Mouse (Mus musculus): ENCODE measurements around the gene Fat1. TPM values are rescaled to one million over a fixed set of nuclear protein-coding genes. Genes with fewer than 3 reads are reported as not detected.

Gene Fat1
- polyA plus RNA-seq, 1 experiment from 2014 or later: 12.5 TPM

- H3K36me3 ChIP-seq: no peaks in the 10 kb centered on the region
- no peak for DNase-seq (ENCODE audit: low spot score)
- no peak overlapping the region for H3K27ac ChIP-seq
- H3K4me3 ChIP-seq: no peak overlapping the region
- 77% methylated on average over 3 of the region's 3 CpGs for WGBS
- H3K27me3 ChIP-seq (ENCODE audit: insufficient read depth, poor library complexity, severe bottlenecking): no peaks in the 10 kb centered on the region
- no peaks in the 10 kb centered on the region for H3K9me3 ChIP-seq
- peaks cover 85% of the 10 kb centered on the region for H3K4me1 ChIP-seq (replicated peaks)
Measured at GRCm38 (mm10) chr8:44997321-44997720, 62.1 kb downstream of the Fat1 start.

- Histone ChIP-seq H3K4me3 (no peak overlapping the region), H3K9me3 (no peaks in the 10 kb centered on the region), H3K27ac (peak overlapping the region; percentile 83; the same call in 1 of the 2 replicates), H3K4me1 (replicated peaks) (peaks cover 85% of the 10 kb centered on the region), H3K36me3 (no peaks in the 10 kb centered on the region), H3K27me3 (ENCODE audit: insufficient read depth, poor library complexity, severe bottlenecking) (no peaks in the 10 kb centered on the region)
- DNase-seq (ENCODE audit: low spot score): no peak
- whole genome bisulfite sequencing: 63% methylated on average over 6 of the region's 6 CpGs
Measured at GRCm38 (mm10) chr8:44997829-44998228, 62.6 kb downstream of the Fat1 start.

DNA sequence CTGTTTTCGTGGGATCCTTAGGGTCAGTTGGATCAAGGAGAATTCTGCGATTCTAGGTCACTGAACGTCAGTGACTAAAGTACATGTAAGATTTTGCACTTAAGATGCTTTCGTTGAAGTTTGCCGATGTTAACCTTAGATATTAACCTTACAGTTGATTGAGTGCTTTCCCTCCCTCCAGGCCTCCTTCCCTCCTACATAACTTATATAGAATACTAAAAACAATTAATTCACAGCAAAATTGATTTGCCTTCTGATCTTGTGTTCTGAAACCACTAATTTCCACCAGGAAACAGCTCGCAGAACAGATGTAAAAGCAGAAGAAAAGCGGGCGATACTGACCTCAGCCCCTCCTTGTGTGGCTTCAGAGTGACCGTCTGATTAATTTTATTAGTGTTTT lies 63.0 kb downstream of the Fat1 start:
- Histone ChIP-seq H3K9me3 (no peaks in the 10 kb centered on the region), H3K27ac (peak overlapping the region; percentile 83), H3K27me3 (ENCODE audit: insufficient read depth, poor library complexity, severe bottlenecking) (no peaks in the 10 kb centered on the region), H3K4me3 (peak overlapping the region; percentile 33; the same call in 1 of the 2 replicates), H3K4me1 (replicated peaks) (peaks cover 85% of the 10 kb centered on the region), H3K36me3 (no peaks in the 10 kb centered on the region)
- 58% methylated on average over 9 of the region's 9 CpGs for WGBS
- DNase-seq (ENCODE audit: low spot score): no peak

- Histone ChIP-seq H3K27me3 (ENCODE audit: insufficient read depth, poor library complexity, severe bottlenecking) (no peaks in the 10 kb centered on the region), H3K9me3 (no peaks in the 10 kb centered on the region), H3K4me3 (peak overlapping the region; percentile 33; the same call in 1 of the 2 replicates), H3K36me3 (no peaks in the 10 kb centered on the region), H3K27ac (peak overlapping the region; percentile 83), H3K4me1 (replicated peaks) (peaks cover 85% of the 10 kb centered on the region)
- WGBS: 21% methylated on average over 11 of the region's 11 CpGs
- DNase-seq (ENCODE audit: low spot score): peak; percentile 66
Measured at GRCm38 (mm10) chr8:44998681-44999277, 63.5 kb downstream of the Fat1 start.

DNA sequence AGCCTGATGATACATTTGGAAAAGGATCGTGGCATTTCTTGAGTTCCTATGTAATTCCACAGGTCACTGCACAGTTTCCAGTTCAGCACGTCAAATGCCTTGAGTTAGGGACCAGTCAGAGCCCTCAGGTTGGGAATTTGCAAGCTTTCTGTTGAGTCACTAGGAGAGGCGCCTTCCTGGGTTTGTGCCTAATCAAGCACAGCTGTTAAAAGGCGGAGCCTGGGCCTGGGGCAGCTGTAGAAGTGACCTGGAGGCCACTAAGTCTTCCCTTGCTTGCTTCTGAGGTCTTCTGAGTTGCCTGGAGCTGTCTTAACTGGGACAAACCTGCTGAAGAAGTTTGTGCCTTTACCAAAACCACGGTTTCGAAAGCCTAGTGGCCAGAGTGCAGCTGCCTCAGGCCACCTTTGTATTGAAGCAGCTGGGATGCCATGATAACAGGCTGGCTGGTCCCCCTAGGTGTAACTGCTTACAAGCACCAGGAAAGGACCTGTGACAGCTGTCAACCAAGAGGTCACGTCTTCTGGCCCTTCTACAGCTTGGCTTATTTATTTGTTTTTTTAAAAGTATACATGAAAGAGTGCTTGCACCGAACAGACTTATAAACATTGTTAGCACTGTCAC lies 66.4 kb downstream of the Fat1 start:
- DNase-seq (ENCODE audit: low spot score): peak; percentile 61
- H3K4me3 ChIP-seq: no peak overlapping the region
- peaks cover 4% of the 10 kb centered on the region; the same call in 1 of the 2 replicates for H3K36me3 ChIP-seq
- no peaks in the 10 kb centered on the region for H3K27me3 ChIP-seq (ENCODE audit: insufficient read depth, poor library complexity, severe bottlenecking)
- H3K4me1 ChIP-seq (replicated peaks): peaks cover 65% of the 10 kb centered on the region
- 38% methylated on average over 8 of the region's 8 CpGs for WGBS
- no peaks in the 10 kb centered on the region for H3K9me3 ChIP-seq
- H3K27ac ChIP-seq: peak overlapping the region; percentile 58

DNA sequence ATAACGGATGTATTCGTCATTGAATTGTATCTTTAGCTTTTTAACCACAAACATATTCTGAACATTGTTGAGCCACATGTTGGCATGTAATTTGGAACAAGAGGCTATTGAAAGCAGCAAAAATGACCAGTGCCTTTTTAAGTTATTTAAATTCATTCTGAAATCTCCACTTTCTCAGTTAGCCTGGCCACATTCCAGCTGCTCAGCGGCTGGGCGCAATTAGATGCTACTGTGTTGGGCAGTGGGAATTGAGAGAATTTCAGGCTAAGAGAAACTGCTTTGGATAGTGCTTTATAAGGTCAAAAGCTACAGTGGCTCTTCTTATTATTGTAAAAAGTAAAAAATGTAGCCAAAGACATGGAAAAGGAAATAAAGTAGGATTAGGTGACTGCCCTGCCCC lies 67.4 kb downstream of the Fat1 start:
- H3K4me1 ChIP-seq (replicated peaks): peaks cover 55% of the 10 kb centered on the region
- H3K4me3 ChIP-seq: no peak overlapping the region
- H3K27ac ChIP-seq: peak overlapping the region; percentile 35; the same call in 1 of the 2 replicates
- no peak for DNase-seq (ENCODE audit: low spot score)
- 53% methylated on average over 4 of the region's 4 CpGs for WGBS
- H3K27me3 ChIP-seq (ENCODE audit: insufficient read depth, poor library complexity, severe bottlenecking): no peaks in the 10 kb centered on the region
- no peaks in the 10 kb centered on the region for H3K9me3 ChIP-seq
- peaks cover 7% of the 10 kb centered on the region; the same call in 1 of the 2 replicates for H3K36me3 ChIP-seq

DNA sequence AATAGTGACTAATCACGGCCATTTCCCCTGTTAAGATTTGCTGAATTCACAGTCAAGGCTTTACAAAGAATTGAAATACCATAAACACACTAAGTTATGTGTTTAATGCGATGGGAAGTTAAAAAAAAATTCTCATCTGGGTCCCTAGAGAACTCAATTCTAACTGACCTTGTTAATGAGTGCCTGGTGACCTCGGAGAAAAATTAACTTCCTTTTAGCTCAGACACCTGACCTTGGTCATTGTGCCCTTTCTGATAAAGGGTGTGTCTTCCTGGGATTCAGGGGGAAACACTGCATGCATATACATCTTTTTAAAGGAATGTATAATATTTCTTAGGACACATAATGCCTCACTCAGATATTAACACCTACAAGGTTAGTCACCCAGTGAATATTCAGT lies 68.8 kb downstream of the Fat1 start:
- Histone ChIP-seq H3K4me1 (replicated peaks) (peaks cover 42% of the 10 kb centered on the region), H3K9me3 (no peaks in the 10 kb centered on the region), H3K4me3 (no peak overlapping the region), H3K27ac (no peak overlapping the region), H3K27me3 (ENCODE audit: insufficient read depth, poor library complexity, severe bottlenecking) (no peaks in the 10 kb centered on the region), H3K36me3 (peaks cover 13% of the 10 kb centered on the region; the same call in 1 of the 2 replicates)
- DNase-seq (ENCODE audit: low spot score): no peak
- 74% methylated on average over 3 of the region's 3 CpGs for WGBS

- Histone ChIP-seq H3K4me3 (no peak overlapping the region), H3K4me1 (replicated peaks) (no peaks in the 10 kb centered on the region), H3K27ac (no peak overlapping the region), H3K27me3 (ENCODE audit: insufficient read depth, poor library complexity, severe bottlenecking) (no peaks in the 10 kb centered on the region), H3K36me3 (peaks cover 72% of the 10 kb centered on the region), H3K9me3 (0 out of 2 replicates have a peak, but pooled peaks cover 6% of the 10 kb centered on the region)
- peak; percentile 64 for DNase-seq (ENCODE audit: low spot score)
- WGBS: 35% methylated on average over 4 of the region's 4 CpGs
Measured at GRCm38 (mm10) chr8:45010685-45011084, 75.4 kb downstream of the Fat1 start.

GRCm38 (mm10) chr8:45011774-45012173 lies 76.5 kb downstream of the Fat1 start:
- Histone ChIP-seq H3K4me1 (replicated peaks) (no peaks in the 10 kb centered on the region), H3K27ac (no peak overlapping the region), H3K36me3 (peaks cover 79% of the 10 kb centered on the region), H3K4me3 (no peak overlapping the region), H3K27me3 (ENCODE audit: insufficient read depth, poor library complexity, severe bottlenecking) (no peaks in the 10 kb centered on the region), H3K9me3 (0 out of 2 replicates have a peak, but pooled peaks cover 6% of the 10 kb centered on the region)
- 82% methylated on average over 12 of the region's 12 CpGs for WGBS
- DNase-seq (ENCODE audit: low spot score): no peak

DNA sequence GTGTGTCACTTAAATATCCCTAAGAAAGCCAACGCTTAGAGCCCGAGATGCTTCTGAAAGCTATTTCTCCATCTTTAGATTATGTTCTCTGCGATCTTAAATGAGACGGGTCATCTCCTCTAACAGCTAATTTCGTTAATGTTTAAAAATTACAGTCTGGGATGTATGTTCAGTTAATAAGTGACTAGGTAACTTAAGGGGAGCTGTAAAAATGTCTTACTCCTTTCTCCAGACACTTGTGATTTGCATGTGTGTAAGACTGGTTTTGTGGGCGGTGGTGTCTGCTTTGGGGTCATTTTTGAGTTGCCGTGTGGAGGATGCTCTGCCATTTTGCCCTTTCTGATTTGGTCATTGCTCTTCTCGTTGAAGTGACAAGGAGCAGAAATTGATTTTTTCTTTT lies 78.6 kb downstream of the Fat1 start:
- no peaks in the 10 kb centered on the region for H3K27me3 ChIP-seq (ENCODE audit: insufficient read depth, poor library complexity, severe bottlenecking)
- 91% methylated on average over 8 of the region's 8 CpGs for WGBS
- peaks cover 91% of the 10 kb centered on the region for H3K36me3 ChIP-seq
- 0 out of 2 replicates have a peak, but pooled peaks cover 6% of the 10 kb centered on the region for H3K9me3 ChIP-seq
- no peak overlapping the region for H3K4me3 ChIP-seq
- no peak for DNase-seq (ENCODE audit: low spot score)
- H3K4me1 ChIP-seq (replicated peaks): no peaks in the 10 kb centered on the region
- no peak overlapping the region for H3K27ac ChIP-seq

DNA sequence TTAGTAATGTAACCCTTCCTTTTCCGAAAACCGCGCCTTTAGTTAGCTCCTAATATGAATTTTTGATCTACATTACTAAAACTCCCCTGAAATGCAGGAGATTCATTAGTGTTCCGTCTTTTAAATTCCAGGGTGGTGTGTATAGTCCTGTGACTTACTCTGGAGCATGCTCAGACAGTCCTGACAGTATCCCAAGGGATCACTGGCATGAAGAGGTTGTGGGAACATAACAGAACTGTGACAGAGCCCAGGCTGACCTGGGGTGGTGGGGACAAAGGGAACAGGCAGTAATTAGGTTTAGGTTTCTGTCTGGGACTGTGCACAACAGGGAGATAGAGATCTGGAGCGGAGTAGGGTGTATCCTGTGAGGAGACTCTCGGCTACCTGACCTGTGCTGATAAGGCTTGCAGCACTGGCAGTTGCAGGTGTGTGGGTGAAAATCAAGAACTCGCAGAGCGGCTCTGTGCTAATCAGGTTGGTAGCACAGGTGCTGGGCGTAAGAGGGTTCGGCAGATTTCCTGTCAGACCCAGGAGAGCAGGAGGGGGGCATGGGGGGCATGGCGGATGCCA lies 79.3 kb downstream of the Fat1 start:
- DNase-seq (ENCODE audit: low spot score): no peak
- H3K4me3 ChIP-seq: no peak overlapping the region
- H3K27me3 ChIP-seq (ENCODE audit: insufficient read depth, poor library complexity, severe bottlenecking): no peaks in the 10 kb centered on the region
- H3K36me3 ChIP-seq: peaks cover 91% of the 10 kb centered on the region
- H3K27ac ChIP-seq: no peak overlapping the region
- WGBS: 93% methylated on average over 11 of the region's 11 CpGs
- no peaks in the 10 kb centered on the region for H3K4me1 ChIP-seq (replicated peaks)
- 0 out of 2 replicates have a peak, but pooled peaks cover 5% of the 10 kb centered on the region for H3K9me3 ChIP-seq

- H3K4me3 ChIP-seq: no peak overlapping the region
- H3K27ac ChIP-seq: no peak overlapping the region
- WGBS: 87% methylated on average over 8 of the region's 8 CpGs
- no peaks in the 10 kb centered on the region for H3K27me3 ChIP-seq (ENCODE audit: insufficient read depth, poor library complexity, severe bottlenecking)
- no peak for DNase-seq (ENCODE audit: low spot score)
- no peaks in the 10 kb centered on the region for H3K9me3 ChIP-seq
- no peaks in the 10 kb centered on the region for H3K4me1 ChIP-seq (replicated peaks)
- peaks cover 89% of the 10 kb centered on the region for H3K36me3 ChIP-seq
Measured at GRCm38 (mm10) chr8:45015876-45016275, 80.6 kb downstream of the Fat1 start.

GRCm38 (mm10) chr8:45019241-45019640 lies 84.0 kb downstream of the Fat1 start:
- H3K4me1 ChIP-seq (replicated peaks): no peaks in the 10 kb centered on the region
- no peak overlapping the region for H3K4me3 ChIP-seq
- DNase-seq (ENCODE audit: low spot score): no peak
- H3K9me3 ChIP-seq: peaks cover 13% of the 10 kb centered on the region; the same call in 1 of the 2 replicates
- H3K27ac ChIP-seq: no peak overlapping the region
- peaks cover 96% of the 10 kb centered on the region for H3K36me3 ChIP-seq
- 86% methylated on average over 5 of the region's 5 CpGs for WGBS
- no peaks in the 10 kb centered on the region for H3K27me3 ChIP-seq (ENCODE audit: insufficient read depth, poor library complexity, severe bottlenecking)
